Mouse (Mus musculus): ENCODE measurements around the gene Rexo1. TPM values are rescaled to one million over a fixed set of nuclear protein-coding genes. Genes with fewer than 3 reads are reported as not detected.

Gene Rexo1
- polyA plus RNA-seq, 1 experiment from 2014 or later, result 31.5 TPM

GRCm38 (mm10) chr10:80604988-80605387 lies 43.6 kb upstream of the Rexo1 start:
- WGBS, result 91% methylated on average over 2 of the region's 2 CpGs

DNA sequence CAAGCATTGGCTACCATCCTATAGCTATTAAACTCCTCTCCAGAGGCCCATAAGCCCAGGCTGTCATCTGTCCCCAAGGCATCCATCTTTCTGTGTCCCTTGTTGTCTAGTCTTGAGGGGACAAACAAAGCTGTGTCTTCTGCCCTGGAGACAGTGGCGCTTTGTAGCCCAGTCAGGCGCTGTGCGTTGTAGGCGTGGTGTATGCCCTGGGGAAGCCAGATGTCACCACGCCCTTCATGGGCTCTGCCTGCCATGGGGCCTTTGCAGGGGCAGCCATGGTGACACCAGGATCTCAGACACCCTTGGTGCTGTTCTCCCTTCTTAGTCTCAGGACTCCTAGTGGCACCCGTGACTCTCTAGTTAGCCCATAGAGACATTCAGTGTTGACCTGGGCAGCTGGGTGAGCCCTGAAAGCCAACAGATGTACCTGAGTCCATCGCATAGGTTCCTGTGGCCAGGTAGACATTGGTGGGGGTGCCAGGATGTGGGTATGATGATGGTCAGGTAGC lies 42.7 kb upstream of the Rexo1 start:
- Histone ChIP-seq H3K36me3 (ENCODE audit: control insufficient read depth, insufficient read depth, low read length) (peaks cover 31% of the 10 kb centered on the region), H3K9ac (ENCODE audit: low read length) (peak overlapping the region; percentile 60), H3K27ac (ENCODE audit: low read depth) (0 out of 2 replicates have a peak overlapping the region, but pooled peaks have one; percentile 80), H3K9me3 (ENCODE audit: control insufficient read depth, low read length) (no peaks in the 10 kb centered on the region), H3K4me3 (ENCODE audit: low read depth, low read length) (peak overlapping the region; percentile 91), H3K4me1 (replicated peaks; ENCODE audit: control insufficient read depth, insufficient read depth, low read length) (peaks cover 18% of the 10 kb centered on the region), H3K27me3 (replicated peaks; ENCODE audit: control insufficient read depth, insufficient read depth, low read length) (no peaks in the 10 kb centered on the region), H3K4me2 (ENCODE audit: low read length) (peak overlapping the region; percentile 85)
- 87% methylated on average over 7 of the region's 7 CpGs for WGBS
- ATAC-seq (replicated peaks; ENCODE audit: low FRiP score, low TSS enrichment, low read depth) (no peak), DNase-seq (ENCODE audit: low spot score) (no peak)

More at GRCm38 (mm10) chr10:80604988-80605387, 43.6 kb upstream of the Rexo1 start:
- H3K27me3 ChIP-seq (replicated peaks; ENCODE audit: control insufficient read depth, insufficient read depth, low read length), result no peaks in the 10 kb centered on the region
- no peak overlapping the region for H3K27ac ChIP-seq (ENCODE audit: low read depth)
- H3K9ac ChIP-seq (ENCODE audit: low read length), result no peak overlapping the region
- no peak for ATAC-seq (replicated peaks; ENCODE audit: low FRiP score, low TSS enrichment, low read depth)
- H3K4me1 ChIP-seq (replicated peaks; ENCODE audit: control insufficient read depth, insufficient read depth, low read length), result peaks cover 18% of the 10 kb centered on the region
- H3K4me3 ChIP-seq (ENCODE audit: low read depth, low read length), result no peak overlapping the region
- no peaks in the 10 kb centered on the region for H3K9me3 ChIP-seq (ENCODE audit: control insufficient read depth, low read length)
- peaks cover 38% of the 10 kb centered on the region for H3K36me3 ChIP-seq (ENCODE audit: control insufficient read depth, insufficient read depth, low read length)
- no peak for DNase-seq (ENCODE audit: low spot score)
- no peak overlapping the region for H3K4me2 ChIP-seq (ENCODE audit: low read length)

- Histone ChIP-seq H3K36me3 (ENCODE audit: control insufficient read depth, insufficient read depth, low read length) (peaks cover 24% of the 10 kb centered on the region), H3K4me3 (ENCODE audit: low read depth, low read length) (peak overlapping the region; percentile 91), H3K27ac (ENCODE audit: low read depth) (peak overlapping the region; percentile 80; the same call in 1 of the 2 replicates), H3K27me3 (replicated peaks; ENCODE audit: control insufficient read depth, insufficient read depth, low read length) (no peaks in the 10 kb centered on the region), H3K9me3 (ENCODE audit: control insufficient read depth, low read length) (no peaks in the 10 kb centered on the region), H3K4me1 (replicated peaks; ENCODE audit: control insufficient read depth, insufficient read depth, low read length) (peaks cover 18% of the 10 kb centered on the region), H3K4me2 (ENCODE audit: low read length) (peak overlapping the region; percentile 85), H3K9ac (ENCODE audit: low read length) (peak overlapping the region; percentile 60)
- ATAC-seq (replicated peaks; ENCODE audit: low FRiP score, low TSS enrichment, low read depth) (peak; percentile 6; the same call in 1 of the 2 replicates), DNase-seq (ENCODE audit: low spot score) (no peak)
- 34% methylated on average over 7 of the region's 7 CpGs for WGBS
These were observed 42.0 kb upstream of the Rexo1 start for GRCm38 (mm10) chr10:80603364-80603763.

- Histone ChIP-seq H3K4me1 (replicated peaks; ENCODE audit: control insufficient read depth, insufficient read depth, low read length) (peaks cover 18% of the 10 kb centered on the region), H3K4me2 (ENCODE audit: low read length) (peak within 1 kb of the TSS; percentile 85), H3K9ac (ENCODE audit: low read length) (peak within 1 kb of the TSS; percentile 60), H3K9me3 (ENCODE audit: control insufficient read depth, low read length) (no peaks in the 10 kb centered on the region), H3K36me3 (ENCODE audit: control insufficient read depth, insufficient read depth, low read length) (peaks cover 19% of the 10 kb centered on the region), H3K27ac (ENCODE audit: low read depth) (peak within 1 kb of the TSS; percentile 80), H3K27me3 (replicated peaks; ENCODE audit: control insufficient read depth, insufficient read depth, low read length) (no peaks in the 10 kb centered on the region), H3K4me3 (ENCODE audit: low read depth, low read length) (peak within 1 kb of the TSS; percentile 91)
- ATAC-seq (replicated peaks; ENCODE audit: low FRiP score, low TSS enrichment, low read depth) (peak; percentile 94), DNase-seq (ENCODE audit: low spot score) (peak; percentile 98)
- under 1% methylated on average over 54 of the region's 54 CpGs for WGBS
These were observed 41.5 kb upstream of the Rexo1 start, which contains the start of the genes Scamp4 and Adat3 for GRCm38 (mm10) chr10:80602698-80603325. Gene Scamp4, plus strand, starts transcription at chr10:80602872. Gene Adat3, plus strand, starts transcription at chr10:80602880.

DNA sequence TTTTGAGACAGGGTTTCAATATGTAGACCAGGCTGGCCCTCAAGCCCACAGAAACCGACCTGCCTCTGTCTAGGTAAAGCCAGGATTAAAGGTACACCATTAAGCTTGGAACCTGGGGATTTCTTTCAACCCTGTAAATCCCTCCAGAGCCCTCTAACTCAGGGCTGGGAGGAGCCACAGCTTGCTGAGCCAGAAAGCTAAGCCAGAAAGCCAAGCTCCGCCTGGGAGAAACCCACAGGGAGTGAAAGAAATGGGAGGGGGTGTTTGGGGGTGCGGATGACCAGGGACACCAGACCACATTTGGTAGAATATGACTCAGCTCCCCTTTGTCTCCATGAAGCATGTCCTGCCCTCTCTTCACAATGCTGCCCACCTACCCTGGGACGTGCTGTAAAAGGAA lies 35.0 kb upstream of the Rexo1 start:
- Histone ChIP-seq H3K27ac (ENCODE audit: low read depth) (no peak overlapping the region), H3K27me3 (replicated peaks; ENCODE audit: control insufficient read depth, insufficient read depth, low read length) (no peaks in the 10 kb centered on the region), H3K9me3 (ENCODE audit: control insufficient read depth, low read length) (no peaks in the 10 kb centered on the region), H3K9ac (ENCODE audit: low read length) (no peak overlapping the region), H3K4me3 (ENCODE audit: low read depth, low read length) (no peak overlapping the region), H3K36me3 (ENCODE audit: control insufficient read depth, insufficient read depth, low read length) (no peaks in the 10 kb centered on the region), H3K4me2 (ENCODE audit: low read length) (no peak overlapping the region), H3K4me1 (replicated peaks; ENCODE audit: control insufficient read depth, insufficient read depth, low read length) (no peaks in the 10 kb centered on the region)
- DNase-seq (ENCODE audit: low spot score), result no peak
- ATAC-seq (replicated peaks; ENCODE audit: low FRiP score, low TSS enrichment, low read depth), result no peak
- WGBS, result 32% methylated on average over 4 of the region's 4 CpGs

DNA sequence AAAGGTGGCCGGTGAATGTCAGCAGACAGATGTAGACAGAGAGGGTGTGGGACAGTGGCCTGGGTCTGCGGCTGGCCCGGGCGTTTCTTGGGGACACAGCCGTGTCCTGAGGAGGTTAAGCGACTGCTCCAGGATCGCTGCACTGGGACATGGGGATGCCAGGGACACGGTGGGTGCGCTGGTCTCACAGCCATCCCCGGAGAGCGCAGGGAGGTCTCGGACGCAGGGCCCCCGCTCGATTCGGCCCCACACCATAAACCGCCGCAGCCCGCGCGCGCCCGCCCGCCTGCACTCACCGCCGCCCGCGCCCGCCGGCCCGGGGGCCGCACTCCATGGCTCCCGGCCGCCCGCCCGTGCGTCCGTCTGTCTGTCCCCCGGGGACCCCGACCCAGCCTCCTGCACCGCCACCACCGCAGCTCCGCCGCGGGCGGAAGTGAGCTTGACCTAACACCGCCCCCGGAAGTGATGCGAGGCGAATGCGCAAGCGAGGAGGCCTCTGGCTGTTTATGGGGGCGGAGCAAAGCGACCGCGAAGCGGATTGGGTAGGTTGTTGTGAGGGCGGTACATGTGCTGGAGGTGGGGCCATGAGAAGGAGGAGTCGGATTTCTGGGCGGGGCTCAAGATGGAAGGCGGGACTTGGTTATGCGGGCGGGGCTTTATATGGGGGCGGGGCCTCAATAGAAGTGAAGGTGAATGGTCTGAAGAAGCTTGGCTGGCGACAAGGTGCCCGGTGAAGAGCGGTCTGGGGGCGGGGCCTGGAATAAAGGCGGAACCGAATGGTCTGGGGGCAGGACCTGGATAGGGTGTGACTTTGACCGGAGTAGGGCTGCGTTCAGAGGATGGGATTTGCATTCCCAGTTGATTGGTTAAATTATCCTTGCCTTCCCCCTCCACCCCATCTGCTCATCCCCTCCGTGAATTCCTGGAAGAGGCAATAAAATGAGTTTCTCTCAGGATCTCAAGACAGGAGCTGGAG lies 28.8 kb upstream of the Rexo1 start, which contains the start of gene Abhd17a:
Gene Abhd17a (minus strand): TSS at position 463 of the 976 bp plus-strand sequence.
- 0 out of 2 replicates have a peak within 1 kb of the TSS, but pooled peaks have one; percentile 11 for H3K27ac ChIP-seq (ENCODE audit: low read depth)
- H3K4me2 ChIP-seq (ENCODE audit: low read length), result peak within 1 kb of the TSS; percentile 99
- no peaks in the 10 kb centered on the region for H3K27me3 ChIP-seq (replicated peaks; ENCODE audit: control insufficient read depth, insufficient read depth, low read length)
- ATAC-seq (replicated peaks; ENCODE audit: low FRiP score, low TSS enrichment, low read depth) (peak; percentile 97), DNase-seq (ENCODE audit: low spot score) (peak; percentile 96)
- peaks cover 16% of the 10 kb centered on the region for H3K36me3 ChIP-seq (ENCODE audit: control insufficient read depth, insufficient read depth, low read length)
- H3K4me3 ChIP-seq (ENCODE audit: low read depth, low read length), result peak within 1 kb of the TSS; percentile 94
- H3K9me3 ChIP-seq (ENCODE audit: control insufficient read depth, low read length), result no peaks in the 10 kb centered on the region
- under 1% methylated on average over 64 of the region's 73 CpGs for WGBS
- peak within 1 kb of the TSS; percentile 89 for H3K9ac ChIP-seq (ENCODE audit: low read length)
- H3K4me1 ChIP-seq (replicated peaks; ENCODE audit: control insufficient read depth, insufficient read depth, low read length), result peaks cover 24% of the 10 kb centered on the region

DNA sequence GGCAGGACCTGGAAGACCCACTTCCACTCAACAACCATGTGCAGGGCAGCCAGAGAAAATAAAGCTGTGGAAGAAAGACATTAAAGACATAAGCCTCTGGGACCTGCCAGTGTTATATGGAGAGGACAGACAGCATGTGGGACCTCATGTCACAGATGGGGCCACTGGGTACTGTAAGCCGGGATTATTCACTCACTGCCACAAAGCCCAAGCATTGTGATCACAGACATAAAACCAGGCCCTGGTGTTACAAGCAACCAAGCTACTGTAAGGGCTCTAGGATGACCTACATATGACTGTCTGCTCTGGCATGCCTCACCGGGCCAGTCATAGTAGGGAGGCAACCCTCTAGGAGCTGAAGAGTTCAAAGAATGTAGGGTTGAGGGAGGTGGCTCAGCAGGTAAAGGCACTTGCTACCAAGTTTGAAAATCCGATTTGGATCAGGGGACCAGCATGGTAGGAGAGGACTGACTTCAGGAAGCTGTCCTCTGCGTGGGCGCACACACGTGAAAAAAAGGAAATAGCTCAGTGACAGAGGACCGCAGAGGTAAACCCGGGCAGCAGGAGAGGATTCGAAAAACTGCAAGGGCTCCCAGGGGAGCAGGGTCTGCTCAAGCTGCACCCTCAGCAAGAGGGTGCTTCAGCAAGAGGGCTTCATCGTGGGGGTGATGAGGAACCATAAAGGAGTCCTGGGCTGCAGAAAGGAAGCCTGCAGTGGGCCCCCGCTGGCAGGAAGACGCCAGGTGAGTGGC lies 27.9 kb upstream of the Rexo1 start:
- peak overlapping the region; percentile 94 for H3K4me3 ChIP-seq (ENCODE audit: low read depth, low read length)
- H3K9me3 ChIP-seq (ENCODE audit: control insufficient read depth, low read length), result no peaks in the 10 kb centered on the region
- peaks cover 16% of the 10 kb centered on the region for H3K36me3 ChIP-seq (ENCODE audit: control insufficient read depth, insufficient read depth, low read length)
- H3K27ac ChIP-seq (ENCODE audit: low read depth), result 0 out of 2 replicates have a peak overlapping the region, but pooled peaks have one; percentile 11
- WGBS, result 14% methylated on average over 12 of the region's 12 CpGs
- ATAC-seq (replicated peaks; ENCODE audit: low FRiP score, low TSS enrichment, low read depth) (no peak), DNase-seq (ENCODE audit: low spot score) (no peak)
- no peaks in the 10 kb centered on the region for H3K27me3 ChIP-seq (replicated peaks; ENCODE audit: control insufficient read depth, insufficient read depth, low read length)
- peak overlapping the region; percentile 99 for H3K4me2 ChIP-seq (ENCODE audit: low read length)
- H3K4me1 ChIP-seq (replicated peaks; ENCODE audit: control insufficient read depth, insufficient read depth, low read length), result peaks cover 24% of the 10 kb centered on the region
- peak overlapping the region; percentile 89 for H3K9ac ChIP-seq (ENCODE audit: low read length)

DNA sequence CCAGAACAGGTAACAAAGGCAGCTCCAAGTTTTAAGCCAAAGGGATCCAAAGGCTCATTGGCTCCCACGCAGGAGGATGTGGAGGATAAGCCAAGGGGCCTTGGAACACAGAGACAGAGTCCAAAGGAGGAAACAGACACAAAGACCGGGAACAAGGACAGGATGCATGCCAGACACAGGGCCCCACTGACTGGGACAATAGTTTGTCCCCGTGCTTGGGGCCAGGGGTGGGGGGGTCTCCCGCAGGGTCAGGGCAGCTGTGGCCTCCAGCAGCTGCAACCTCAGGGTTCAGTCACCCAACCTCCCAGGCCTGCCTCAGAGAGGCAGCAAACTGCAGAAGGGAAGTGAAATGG lies 25.9 kb upstream of the Rexo1 start:
- Histone ChIP-seq H3K4me2 (ENCODE audit: low read length) (peak overlapping the region; percentile 4; the same call in 1 of the 2 replicates), H3K4me3 (ENCODE audit: low read depth, low read length) (no peak overlapping the region), H3K27me3 (replicated peaks; ENCODE audit: control insufficient read depth, insufficient read depth, low read length) (no peaks in the 10 kb centered on the region), H3K9me3 (ENCODE audit: control insufficient read depth, low read length) (no peaks in the 10 kb centered on the region), H3K36me3 (ENCODE audit: control insufficient read depth, insufficient read depth, low read length) (peaks cover 28% of the 10 kb centered on the region), H3K27ac (ENCODE audit: low read depth) (peak overlapping the region; percentile 51), H3K9ac (ENCODE audit: low read length) (0 out of 2 replicates have a peak overlapping the region, but pooled peaks have one; percentile 20), H3K4me1 (replicated peaks; ENCODE audit: control insufficient read depth, insufficient read depth, low read length) (peaks cover 28% of the 10 kb centered on the region)
- 49% methylated on average over 4 of the region's 4 CpGs for WGBS
- no peak for DNase-seq (ENCODE audit: low spot score)
- no peak for ATAC-seq (replicated peaks; ENCODE audit: low FRiP score, low TSS enrichment, low read depth)

Measured in intestine, embryonic 14.5 days (tissue).